Mouse (Mus musculus): Measurements from ENCODE around the gene Adcy7.

Adcy7 gene

GRCm38 (mm10) chr8:88330816-88331215 is 58.6 kb downstream of the Adcy7 start:
- DNase-seq (ENCODE audit: low read depth, low spot score), result no peak

- no peak for DNase-seq (ENCODE audit: low read depth, low spot score)
Observed at GRCm38 (mm10) chr8:88334384-88334783, 62.2 kb downstream of the Adcy7 start.

- no peak for DNase-seq (ENCODE audit: low read depth, low spot score)
Observed at GRCm38 (mm10) chr8:88334975-88335374, 62.8 kb downstream of the Adcy7 start.

- DNase-seq (ENCODE audit: low read depth, low spot score), result peak; percentile 32
Observed at GRCm38 (mm10) chr8:88339221-88339620, 67.0 kb downstream of the Adcy7 start.

GRCm38 (mm10) chr8:88339887-88340695 is 67.9 kb downstream of the Adcy7 start:
- DNase-seq (ENCODE audit: low read depth, low spot score), result no peak

GRCm38 (mm10) chr8:88342026-88342425 is 69.8 kb downstream of the Adcy7 start:
- no peak for DNase-seq (ENCODE audit: low read depth, low spot score)

GRCm38 (mm10) chr8:88349046-88349445 is 76.8 kb downstream of the Adcy7 start:
- no peak for DNase-seq (ENCODE audit: low read depth, low spot score)

- DNase-seq (ENCODE audit: low read depth, low spot score), result no peak
Observed at GRCm38 (mm10) chr8:88357226-88357933, 85.2 kb downstream of the Adcy7 start.

GRCm38 (mm10) chr8:88357946-88358345 is 85.7 kb downstream of the Adcy7 start:
- no peak for DNase-seq (ENCODE audit: low read depth, low spot score)

GRCm38 (mm10) chr8:88359959-88360358 is 87.8 kb downstream of the Adcy7 start:
- DNase-seq (ENCODE audit: low read depth, low spot score), result no peak

- no peak for DNase-seq (ENCODE audit: low read depth, low spot score)
Observed at GRCm38 (mm10) chr8:88361044-88361707, 89.0 kb downstream of the Adcy7 start.

GRCm38 (mm10) chr8:88361708-88362428 is 89.7 kb downstream of the Adcy7 start, which contains the start of gene Brd7:
Gene Brd7 (minus strand): TSS chr8:88362194.
- peak; percentile 32 for DNase-seq (ENCODE audit: low read depth, low spot score)

- DNase-seq (ENCODE audit: low read depth, low spot score), result no peak
Observed at GRCm38 (mm10) chr8:88362446-88363150, 90.4 kb downstream of the Adcy7 start.

- DNase-seq (ENCODE audit: low read depth, low spot score), result no peak
Observed at GRCm38 (mm10) chr8:88369221-88369620, 97.0 kb downstream of the Adcy7 start.

- DNase-seq (ENCODE audit: low read depth, low spot score), result no peak
Observed at GRCm38 (mm10) chr8:88369805-88370204, 97.6 kb downstream of the Adcy7 start.

GRCm38 (mm10) chr8:88371522-88371921 is 99.3 kb downstream of the Adcy7 start:
- no peak for DNase-seq (ENCODE audit: low read depth, low spot score)

- no peak for DNase-seq (ENCODE audit: low read depth, low spot score)
Observed at GRCm38 (mm10) chr8:88376836-88377582, 104.8 kb downstream of the Adcy7 start.
